Mouse (Mus musculus): Measurements from ENCODE around the gene Tmem11. TPM values are rescaled to one million over a fixed set of nuclear protein-coding genes. Genes with fewer than 3 reads are reported as not detected.

Tmem11 gene
- 10 to 100 TPM; 12.6 to 13.0 TPM for total RNA-seq (2023)

DNA sequence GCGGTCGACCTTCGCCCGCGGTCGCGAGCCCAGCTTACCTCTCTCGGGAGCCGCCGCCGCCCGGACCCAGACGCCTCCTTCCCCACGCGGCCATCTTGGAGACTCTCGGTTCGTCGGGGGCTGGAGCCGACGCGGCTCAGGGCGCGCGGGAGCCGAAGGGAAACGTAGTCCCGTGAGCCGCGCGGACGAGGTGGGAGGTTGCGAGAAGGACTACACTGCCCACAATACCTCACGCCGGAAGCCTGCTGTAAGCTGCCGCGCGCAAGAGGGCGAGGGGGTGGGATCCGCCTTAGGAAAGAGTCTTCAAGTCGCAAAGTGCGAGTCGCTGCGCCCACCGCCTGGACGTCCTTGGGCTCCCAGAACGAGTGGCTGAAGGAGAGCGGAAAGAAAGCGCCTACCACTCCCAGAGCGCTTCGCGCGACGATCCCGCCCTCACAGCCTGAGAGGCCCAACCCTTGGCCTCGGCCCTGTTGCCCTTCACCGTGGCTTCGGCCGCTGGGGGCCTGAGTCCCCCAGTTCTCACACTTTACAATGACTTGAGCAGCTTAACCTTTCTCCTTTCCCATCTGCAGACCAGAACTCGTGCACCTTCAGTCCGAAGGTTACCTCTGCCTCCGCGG, at the start of gene Tmem11:
TSS of gene Tmem11 (minus strand) at position 598 of the 620 bp plus-strand sequence.

GRCm38 (mm10) chr11:60914491-60914890, 35.4 kb upstream of the Tmem11 start, which contains the start of gene Natd1:
Gene Natd1 (minus strand): TSS chr11:60914750.

DNA sequence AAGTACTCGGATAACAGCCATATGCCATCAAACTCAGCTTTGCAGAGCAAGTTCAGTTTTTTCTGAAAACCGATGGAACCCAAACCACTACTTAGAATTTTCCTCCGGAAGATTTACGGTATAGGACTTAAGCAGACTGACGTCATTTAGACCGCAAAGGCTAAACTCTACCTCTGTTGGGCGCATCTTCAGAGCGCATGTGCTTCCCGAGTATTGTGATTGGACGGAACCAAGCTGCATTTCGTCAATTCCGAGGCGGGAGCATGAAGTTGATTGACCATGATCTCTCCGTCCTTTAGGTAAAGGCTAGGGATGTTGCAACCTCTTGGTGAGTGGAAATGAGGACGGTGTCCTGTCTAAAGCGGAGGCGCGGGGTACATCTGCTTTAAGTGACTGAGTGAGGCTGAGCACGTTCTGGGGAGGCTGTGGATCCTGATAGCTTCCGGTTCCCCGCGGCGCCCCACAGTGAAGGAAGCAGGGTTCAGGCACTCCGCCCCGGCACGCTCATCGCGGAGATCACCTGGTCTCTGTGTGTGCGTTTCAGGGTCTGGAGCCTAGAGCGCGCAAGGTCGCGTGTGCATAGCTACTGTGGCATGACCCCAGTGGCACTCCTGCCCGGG, 48.5 kb downstream of the Tmem11 start, which contains the start of gene Dhrs7b:
TSS of gene Dhrs7b (plus strand) at position 199 of the 620 bp plus-strand sequence.

Other genes starting within 250 kb of the Tmem11 start
- 10 to 100 TPM; 15.3 to 17.6 TPM for gene Llgl1, start 179.5 kb downstream of the Tmem11 start, total RNA-seq (2023)
- 100 to 1,000 TPM; 206 to 216 TPM for gene Flii, start 152.0 kb downstream of the Tmem11 start, total RNA-seq (2023)
- gene Mief2, start 150.9 kb downstream of the Tmem11 start, total RNA-seq (2023): 10 to 100 TPM in 1 of 2 experiments, 1 to 10 TPM in 1; 8.0 to 10.4 TPM
- gene Top3a, start 101.9 kb downstream of the Tmem11 start, total RNA-seq (2023): 10 to 100 TPM; 10.2 to 11.4 TPM
- 10 to 100 TPM; 33.7 to 38.7 TPM for gene Smcr8, start 101.7 kb downstream of the Tmem11 start, total RNA-seq (2023)
- 1 to 10 TPM; 7.7 to 8.1 TPM for gene Shmt1, start 67.6 kb downstream of the Tmem11 start, total RNA-seq (2023)
- 1 to 10 TPM; 6.2 to 6.6 TPM for gene Dhrs7b, start 48.6 kb downstream of the Tmem11 start, total RNA-seq (2023)
- 10 to 100 TPM in 1 of 2 experiments, 1 to 10 TPM in 1; 8.3 to 12.0 TPM for gene Natd1, start 35.5 kb upstream of the Tmem11 start, total RNA-seq (2023)
- gene Map2k3, start 52.8 kb upstream of the Tmem11 start, total RNA-seq (2023): 10 to 100 TPM; 81.6 to 90.0 TPM
- not detected for gene Kcnj12, start 143.3 kb upstream of the Tmem11 start, total RNA-seq (2023)
- gene Tnfrsf13b, start 247.5 kb upstream of the Tmem11 start, total RNA-seq (2023): 10 to 100 TPM; 29.8 to 30.2 TPM